Mouse (Mus musculus) lung, postnatal 25 days (tissue): ENCODE results near the gene Dusp13.

Experiments
- DNase-seq: peaks from one replicate; pipeline ENCODE4 v3.0.0; 2022; ENCODE audit warnings: low spot score

Dusp13 gene

GRCm38 (mm10) chr14:21747436-21748141, 3.4 kb downstream of the Dusp13 start:
- DNase-seq, result no peak

GRCm38 (mm10) chr14:21746846-21747245, 4.1 kb downstream of the Dusp13 start:
- peak; percentile 49 for DNase-seq

- DNase-seq, result no peak
Measured at GRCm38 (mm10) chr14:21746251-21746650, 4.7 kb downstream of the Dusp13 start.

- DNase-seq, result peak; percentile 35
Measured at GRCm38 (mm10) chr14:21745149-21745548, 5.8 kb downstream of the Dusp13 start.

GRCm38 (mm10) chr14:21744169-21744568, 6.8 kb downstream of the Dusp13 start:
- no peak for DNase-seq

DNA sequence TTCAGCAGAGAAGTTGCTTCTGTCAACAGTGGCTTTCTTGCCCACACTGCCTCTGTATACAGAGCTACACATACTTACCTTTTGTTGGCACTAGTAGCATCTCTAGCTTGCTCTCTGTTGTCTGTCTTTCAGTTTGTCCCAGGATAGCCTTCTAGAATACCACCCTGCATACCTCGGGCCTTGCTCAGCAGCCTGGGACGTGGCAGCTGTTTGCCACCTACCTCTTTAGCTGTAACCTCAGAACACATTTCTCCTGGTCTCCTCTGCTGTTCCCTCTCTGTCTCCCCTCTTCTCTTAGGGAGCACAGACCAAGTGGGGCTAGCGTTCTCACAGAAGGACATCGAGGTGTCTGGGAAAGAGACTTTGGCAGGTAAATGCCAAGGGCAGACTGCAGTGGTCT, 8.5 kb downstream of the Dusp13 start:
- no peak for DNase-seq

DNA sequence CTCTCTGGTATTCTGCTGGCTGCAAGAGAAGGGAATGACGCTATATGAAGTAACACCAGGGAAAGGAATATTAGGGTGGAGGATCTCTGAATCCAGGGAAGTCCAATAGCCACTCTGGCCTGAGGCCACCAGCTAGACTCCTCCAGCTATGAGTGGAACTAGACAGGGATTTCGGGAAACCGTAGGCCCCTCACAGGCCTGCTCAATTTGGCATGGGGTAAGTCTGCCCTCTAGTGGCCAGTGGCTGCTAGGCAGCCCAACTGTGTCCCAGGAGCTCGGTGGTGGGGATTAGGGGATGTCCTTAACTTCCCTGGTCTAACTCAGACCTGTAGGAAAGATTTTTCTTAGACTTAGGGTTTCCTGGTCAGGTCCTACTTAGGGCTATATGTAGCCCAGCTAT, 9.2 kb downstream of the Dusp13 start:
- peak; percentile 73 for DNase-seq

GRCm38 (mm10) chr14:21741314-21741713, 9.7 kb downstream of the Dusp13 start:
- no peak for DNase-seq

- no peak for DNase-seq
Measured at GRCm38 (mm10) chr14:21740345-21740744, 10.6 kb downstream of the Dusp13 start.

DNA sequence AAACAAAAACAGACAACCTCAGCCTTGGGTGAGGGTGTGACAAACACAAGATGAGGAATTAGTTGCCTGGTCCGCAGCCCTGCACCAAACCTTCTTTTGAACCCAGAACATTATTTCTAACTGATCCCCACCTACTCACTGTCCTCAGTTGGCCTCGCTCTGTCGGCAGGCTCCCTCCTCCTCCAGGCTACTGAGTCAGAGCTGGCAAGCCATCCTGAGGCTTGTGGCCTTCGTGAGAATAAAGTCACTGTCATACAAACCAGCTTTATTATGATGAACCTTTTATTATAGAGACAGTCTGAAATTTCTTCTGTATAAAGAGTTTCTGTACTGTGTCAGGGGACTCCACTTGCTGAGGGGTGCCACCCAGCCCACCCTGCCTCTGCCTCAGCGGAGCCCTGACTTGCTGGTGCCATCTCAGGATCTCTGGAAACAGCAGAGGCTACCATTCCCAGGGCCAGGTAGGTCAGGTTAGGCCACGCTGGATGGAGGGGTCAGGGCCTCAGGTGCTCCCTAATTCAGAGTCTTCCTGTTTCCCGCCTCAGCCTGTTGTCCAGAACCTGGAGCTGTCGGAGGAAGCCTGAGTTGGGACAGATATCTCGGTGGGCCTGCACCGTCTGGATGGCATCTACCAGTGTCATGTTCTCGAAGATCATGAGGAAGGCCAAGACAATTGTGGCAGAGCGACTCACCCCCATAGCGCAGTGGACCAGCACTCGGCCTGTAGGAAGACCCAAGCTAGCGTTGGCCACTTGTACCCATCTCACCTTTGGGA, 17.7 kb downstream of the Dusp13 start:
- DNase-seq, result no peak

- DNase-seq, result no peak
Measured at GRCm38 (mm10) chr14:21729936-21730335, 21.0 kb downstream of the Dusp13 start.

DNA sequence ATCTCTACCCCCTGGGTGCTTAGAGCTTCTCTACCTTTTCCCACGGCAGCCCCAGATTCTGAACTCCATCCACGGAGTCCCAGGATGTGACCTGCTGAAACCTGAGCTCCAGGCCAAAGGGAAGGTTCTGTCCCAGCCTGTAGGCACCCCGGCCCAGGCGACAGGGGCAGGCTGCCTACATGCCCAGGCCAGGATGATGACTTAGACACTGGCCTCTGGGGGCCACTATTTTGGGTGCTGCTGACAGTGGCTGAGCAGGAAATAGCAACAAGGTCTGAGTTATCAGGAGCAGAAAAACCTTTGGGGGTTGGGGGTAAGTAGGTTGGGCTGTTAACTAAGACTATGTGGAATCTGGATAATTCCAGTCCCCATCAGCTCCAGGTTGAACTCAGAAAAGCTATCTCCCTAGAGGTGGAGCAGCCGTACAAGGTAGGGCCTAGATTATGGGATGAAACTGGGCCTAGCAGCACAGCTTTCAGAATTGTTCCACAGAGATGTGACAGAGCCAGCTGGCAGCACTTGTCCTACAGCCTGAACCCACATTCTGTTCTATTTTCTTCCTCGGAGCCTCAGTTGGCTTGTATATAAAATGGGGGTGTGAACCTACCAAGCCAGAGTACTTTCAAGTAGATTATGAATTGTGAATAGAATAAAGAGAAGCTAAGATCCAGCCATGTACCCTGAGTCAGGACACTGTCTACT, 21.8 kb downstream of the Dusp13 start:
- no peak for DNase-seq

DNA sequence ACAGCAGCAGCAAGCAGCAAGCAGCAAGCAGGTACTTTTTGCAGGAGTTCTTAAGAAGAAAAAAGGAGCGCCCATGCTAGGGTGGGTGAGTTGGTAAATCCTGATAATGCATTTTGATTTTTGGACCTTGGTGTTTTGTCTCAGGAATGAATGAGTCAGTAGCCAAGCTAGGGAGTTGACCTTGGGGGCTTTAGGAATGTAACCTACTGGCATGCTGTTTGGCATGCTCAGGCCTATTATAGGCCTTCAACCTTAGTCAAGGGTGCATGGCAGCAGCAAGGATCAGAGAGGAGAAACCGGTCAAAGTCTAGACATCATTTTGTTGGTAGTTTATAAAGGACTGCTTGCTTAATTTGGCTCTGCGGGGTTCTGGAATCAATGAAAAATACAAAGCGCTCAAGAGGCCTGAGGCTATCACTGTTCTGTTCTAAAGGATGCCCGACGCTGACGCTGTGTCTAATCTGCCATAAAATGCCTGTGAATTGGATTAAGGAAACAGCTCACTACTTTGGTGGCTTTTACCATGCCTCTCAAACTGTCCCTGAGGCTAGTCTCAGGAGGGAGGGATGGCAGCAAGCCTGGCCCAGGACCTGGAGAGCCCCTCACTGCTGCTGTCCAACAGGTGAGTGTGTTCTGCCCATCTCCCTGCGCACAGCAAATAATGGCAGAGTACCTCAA, 28.8 kb downstream of the Dusp13 start:
- DNase-seq, result no peak

GRCm38 (mm10) chr14:21720430-21721205, 30.4 kb downstream of the Dusp13 start:
- DNase-seq, result no peak

- DNase-seq, result no peak
Measured at GRCm38 (mm10) chr14:21719646-21720383, 31.2 kb downstream of the Dusp13 start.

- no peak for DNase-seq
Measured at GRCm38 (mm10) chr14:21714486-21714885, 36.5 kb downstream of the Dusp13 start, which contains the start of gene Dupd1. Gene Dupd1, minus strand, starts transcription at chr14:21714576.

- DNase-seq, result no peak
Measured at GRCm38 (mm10) chr14:21711231-21711630, 39.8 kb downstream of the Dusp13 start.

DNA sequence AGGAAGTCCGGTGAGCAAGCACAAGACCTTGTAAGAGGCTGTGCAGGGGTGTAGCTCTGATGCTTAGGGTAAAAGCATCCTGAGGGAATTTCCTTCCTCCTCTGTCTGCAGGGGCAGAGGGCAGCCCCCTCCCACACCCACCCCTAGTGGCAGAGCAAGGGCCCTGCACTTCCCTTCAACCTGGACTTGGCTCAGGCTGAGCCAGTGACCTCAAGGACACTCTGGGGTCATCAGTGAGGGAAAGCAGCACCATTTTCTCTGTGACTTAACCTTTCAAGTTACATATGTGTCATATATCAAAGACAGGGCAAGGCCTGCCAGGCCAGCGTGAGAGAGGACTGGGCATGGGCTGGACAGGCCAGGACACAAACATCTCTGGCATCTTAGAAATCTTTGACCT, 41.4 kb downstream of the Dusp13 start:
- DNase-seq, result no peak

GRCm38 (mm10) chr14:21706759-21707571, 44.0 kb downstream of the Dusp13 start:
- peak; percentile 69 for DNase-seq

DNA sequence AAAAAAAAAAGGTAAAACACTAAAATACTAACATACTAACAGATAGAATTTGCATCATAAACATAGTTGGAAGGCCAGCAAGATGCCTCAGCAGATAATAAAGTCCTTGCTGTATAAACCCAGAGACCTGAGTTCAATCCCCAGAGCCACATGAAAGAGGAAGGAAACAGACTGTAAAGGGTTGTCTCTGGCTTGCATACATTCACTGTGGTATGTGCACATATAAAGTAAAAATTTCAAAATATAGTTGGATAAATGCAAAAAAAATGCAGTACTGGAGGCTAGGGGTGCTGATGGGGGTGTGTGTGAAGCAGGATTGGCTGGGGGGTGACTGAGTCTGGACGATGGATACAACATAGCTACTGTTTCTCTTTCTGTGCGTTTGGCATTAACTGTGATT, 45.5 kb downstream of the Dusp13 start:
- DNase-seq, result no peak
